Mouse (Mus musculus): ENCODE measurements around the gene Atxn1. TPM values are rescaled to one million over a fixed set of nuclear protein-coding genes. Genes with fewer than 3 reads are reported as not detected.
A peak's percentile ranks its signal among the peaks of the same experiment; 100 is the strongest.

The Atxn1 gene
- polyA plus RNA-seq, 1 experiment = 16.7 TPM

- TF ChIP-seq CTCF (IDR thresholded peaks at IDR 0.05; ENCODE audit: insufficient read depth, low read length) (0 out of 2 replicates have a peak, but pooled peaks have one; percentile 25), POLR2A (IDR thresholded peaks at IDR 0.05; ENCODE audit: borderline replicate concordance, extremely low read depth, low read depth, low read length) (no peak)
- no peak for DNase-seq
- 90% methylated on average over 2 of the region's 2 CpGs for WGBS
- Histone ChIP-seq H3K4me1 (ENCODE audit: control insufficient read depth, insufficient read depth, low read length) (peaks cover 2% of the 10 kb centered on the region; the same call in 1 of the 2 replicates), H3K4me3 (replicated peaks; ENCODE audit: extremely low read depth, low read depth, low read length) (no peak overlapping the region)
These were observed 130.5 kb downstream of the Atxn1 start for GRCm38 (mm10) chr13:45834300-45834699.

- TF ChIP-seq CTCF (IDR thresholded peaks at IDR 0.05; ENCODE audit: insufficient read depth, low read length) = no peak
- no peak for TF ChIP-seq POLR2A (IDR thresholded peaks at IDR 0.05; ENCODE audit: borderline replicate concordance, extremely low read depth, low read depth, low read length)
- H3K4me3 ChIP-seq (replicated peaks; ENCODE audit: extremely low read depth, low read depth, low read length) = no peak overlapping the region
- 79% methylated on average over 11 of the region's 11 CpGs for WGBS
- DNase-seq = no peak
- peaks cover 2% of the 10 kb centered on the region; the same call in 1 of the 2 replicates for H3K4me1 ChIP-seq (ENCODE audit: control insufficient read depth, insufficient read depth, low read length)
These were observed 132.0 kb downstream of the Atxn1 start for GRCm38 (mm10) chr13:45832695-45833350.

GRCm38 (mm10) chr13:45829341-45829936 lies 135.4 kb downstream of the Atxn1 start:
- Histone ChIP-seq H3K4me3 (replicated peaks; ENCODE audit: extremely low read depth, low read depth, low read length) (no peak overlapping the region), H3K4me1 (ENCODE audit: control insufficient read depth, insufficient read depth, low read length) (peaks cover 2% of the 10 kb centered on the region; the same call in 1 of the 2 replicates)
- TF ChIP-seq POLR2A (IDR thresholded peaks at IDR 0.05; ENCODE audit: borderline replicate concordance, extremely low read depth, low read depth, low read length) = no peak
- no peak for TF ChIP-seq CTCF (IDR thresholded peaks at IDR 0.05; ENCODE audit: insufficient read depth, low read length)
- DNase-seq = no peak
- WGBS = 63% methylated on average over 8 of the region's 8 CpGs

GRCm38 (mm10) chr13:45828035-45828434 lies 136.8 kb downstream of the Atxn1 start:
- peaks cover 2% of the 10 kb centered on the region; the same call in 1 of the 2 replicates for H3K4me1 ChIP-seq (ENCODE audit: control insufficient read depth, insufficient read depth, low read length)
- H3K4me3 ChIP-seq (replicated peaks; ENCODE audit: extremely low read depth, low read depth, low read length) = no peak overlapping the region
- DNase-seq = no peak
- TF ChIP-seq POLR2A (IDR thresholded peaks at IDR 0.05; ENCODE audit: borderline replicate concordance, extremely low read depth, low read depth, low read length) (no peak), CTCF (IDR thresholded peaks at IDR 0.05; ENCODE audit: insufficient read depth, low read length) (no peak)
- WGBS = 48% methylated on average over 7 of the region's 7 CpGs

- no peak for TF ChIP-seq POLR2A (IDR thresholded peaks at IDR 0.05; ENCODE audit: borderline replicate concordance, extremely low read depth, low read depth, low read length)
- no peak for TF ChIP-seq CTCF (IDR thresholded peaks at IDR 0.05; ENCODE audit: insufficient read depth, low read length)
- Histone ChIP-seq H3K4me1 (ENCODE audit: control insufficient read depth, insufficient read depth, low read length) (peaks cover 2% of the 10 kb centered on the region; the same call in 1 of the 2 replicates), H3K4me3 (replicated peaks; ENCODE audit: extremely low read depth, low read depth, low read length) (no peak overlapping the region)
- peak; percentile 25 for DNase-seq
- 31% methylated on average over 4 of the region's 4 CpGs for WGBS
These were observed 137.2 kb downstream of the Atxn1 start for GRCm38 (mm10) chr13:45827619-45828018.

- Histone ChIP-seq H3K4me3 (replicated peaks; ENCODE audit: extremely low read depth, low read depth, low read length) (no peak overlapping the region), H3K4me1 (ENCODE audit: control insufficient read depth, insufficient read depth, low read length) (peaks cover 2% of the 10 kb centered on the region; the same call in 1 of the 2 replicates)
- WGBS = 71% methylated on average over 8 of the region's 8 CpGs
- TF ChIP-seq POLR2A (IDR thresholded peaks at IDR 0.05; ENCODE audit: borderline replicate concordance, extremely low read depth, low read depth, low read length) = no peak
- TF ChIP-seq CTCF (IDR thresholded peaks at IDR 0.05; ENCODE audit: insufficient read depth, low read length) = no peak
- DNase-seq = no peak
These were observed 137.7 kb downstream of the Atxn1 start for GRCm38 (mm10) chr13:45827046-45827596.

GRCm38 (mm10) chr13:45822491-45822829 lies 142.3 kb downstream of the Atxn1 start:
- DNase-seq = no peak
- Histone ChIP-seq H3K4me3 (replicated peaks; ENCODE audit: extremely low read depth, low read depth, low read length) (no peak overlapping the region), H3K4me1 (ENCODE audit: control insufficient read depth, insufficient read depth, low read length) (peaks cover 5% of the 10 kb centered on the region)
- no peak for TF ChIP-seq CTCF (IDR thresholded peaks at IDR 0.05; ENCODE audit: insufficient read depth, low read length)
- WGBS = 91% methylated on average over 4 of the region's 4 CpGs

GRCm38 (mm10) chr13:45821764-45822490 lies 142.9 kb downstream of the Atxn1 start:
- peaks cover 5% of the 10 kb centered on the region; the same call in 1 of the 2 replicates for H3K4me1 ChIP-seq (ENCODE audit: control insufficient read depth, insufficient read depth, low read length)
- no peak for TF ChIP-seq CTCF (IDR thresholded peaks at IDR 0.05; ENCODE audit: insufficient read depth, low read length)
- TF ChIP-seq POLR2A (IDR thresholded peaks at IDR 0.05; ENCODE audit: borderline replicate concordance, extremely low read depth, low read depth, low read length) = no peak
- H3K4me3 ChIP-seq (replicated peaks; ENCODE audit: extremely low read depth, low read depth, low read length) = no peak overlapping the region
- WGBS = 89% methylated on average over 7 of the region's 7 CpGs
- no peak for DNase-seq

- DNase-seq = no peak
- TF ChIP-seq POLR2A (IDR thresholded peaks at IDR 0.05; ENCODE audit: borderline replicate concordance, extremely low read depth, low read depth, low read length) (no peak), CTCF (IDR thresholded peaks at IDR 0.05; ENCODE audit: insufficient read depth, low read length) (no peak)
- 32% methylated on average over 15 of the region's 15 CpGs for WGBS
- Histone ChIP-seq H3K4me3 (replicated peaks; ENCODE audit: extremely low read depth, low read depth, low read length) (no peak overlapping the region), H3K4me1 (ENCODE audit: control insufficient read depth, insufficient read depth, low read length) (peaks cover 5% of the 10 kb centered on the region; the same call in 1 of the 2 replicates)
These were observed 144.2 kb downstream of the Atxn1 start for GRCm38 (mm10) chr13:45820473-45821230.

All from lung, adult 2 months (tissue).